Mouse (Mus musculus): Measurements from ENCODE around the gene Rimbp2. TPM values are rescaled to one million over a fixed set of nuclear protein-coding genes. Genes with fewer than 3 reads are reported as not detected.

The Rimbp2 gene
- polyA plus RNA-seq (2012; rRNA removed), result 0.94 and 1.1 TPM in 2 replicates

DNA sequence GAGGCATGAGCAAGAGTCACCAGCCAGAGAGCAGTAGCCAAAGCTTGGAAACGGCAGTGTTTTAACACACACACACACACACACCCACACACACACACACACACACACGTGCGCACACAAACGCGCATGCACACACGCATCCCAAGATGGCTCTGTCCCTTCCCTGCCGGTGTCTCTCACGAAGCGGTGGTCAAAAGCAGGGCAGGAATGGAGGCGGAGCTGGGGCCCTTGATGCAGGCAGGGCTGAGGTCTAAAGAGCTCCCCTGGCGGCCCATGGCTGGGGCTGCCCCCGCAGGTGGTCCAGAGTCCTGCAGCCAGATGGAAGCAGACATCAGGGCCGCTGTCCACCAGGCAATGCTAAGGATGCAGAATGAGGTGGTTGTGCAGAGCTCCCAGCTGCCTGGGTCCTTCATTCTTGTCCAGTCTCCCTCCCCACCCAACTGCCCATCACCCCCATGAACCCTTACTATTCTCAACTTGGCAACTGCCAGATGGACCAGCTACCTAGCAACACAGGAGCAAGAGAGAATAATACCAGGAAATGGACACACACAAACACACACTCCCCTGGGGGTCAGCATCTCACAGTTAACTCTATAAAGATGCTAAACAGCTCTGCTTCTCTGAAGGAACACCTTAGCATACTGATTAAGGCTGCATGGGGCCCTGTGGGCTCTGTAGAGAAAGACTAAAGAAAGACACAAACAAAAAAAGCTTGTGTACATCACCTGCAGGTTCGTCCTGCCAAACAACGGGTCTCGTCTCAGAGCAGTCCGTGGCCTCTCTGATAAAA, at the start of gene Rimbp2:
Rimbp2 (minus strand) TSS at position 209 of the 793 bp plus-strand sequence.
- WGBS, result 18% methylated on average over 15 of the region's 17 CpGs
- Histone ChIP-seq H3K4me3 (ENCODE audit: low read depth, low read length) (no peak within 1 kb of the TSS), H3K27ac (ENCODE audit: insufficient read depth, low read depth, low read length) (no peak within 1 kb of the TSS), H3K36me3 (ENCODE audit: control insufficient read depth, insufficient read depth, low read length) (no peaks in the 10 kb centered on the region), H3K4me1 (ENCODE audit: control insufficient read depth, insufficient read depth, insufficient read length, low read length) (no peaks in the 10 kb centered on the region), H3K27me3 (ENCODE audit: control insufficient read depth, insufficient read depth, low read length) (no peaks in the 10 kb centered on the region)
- TF ChIP-seq CTCF (IDR thresholded peaks at IDR 0.05; ENCODE audit: extremely low read depth, insufficient read length, insufficient replicate concordance, low read depth, low read length), result no peak
- TF ChIP-seq POLR2A (IDR thresholded peaks at IDR 0.05; ENCODE audit: low read depth, low read length), result no peak

DNA sequence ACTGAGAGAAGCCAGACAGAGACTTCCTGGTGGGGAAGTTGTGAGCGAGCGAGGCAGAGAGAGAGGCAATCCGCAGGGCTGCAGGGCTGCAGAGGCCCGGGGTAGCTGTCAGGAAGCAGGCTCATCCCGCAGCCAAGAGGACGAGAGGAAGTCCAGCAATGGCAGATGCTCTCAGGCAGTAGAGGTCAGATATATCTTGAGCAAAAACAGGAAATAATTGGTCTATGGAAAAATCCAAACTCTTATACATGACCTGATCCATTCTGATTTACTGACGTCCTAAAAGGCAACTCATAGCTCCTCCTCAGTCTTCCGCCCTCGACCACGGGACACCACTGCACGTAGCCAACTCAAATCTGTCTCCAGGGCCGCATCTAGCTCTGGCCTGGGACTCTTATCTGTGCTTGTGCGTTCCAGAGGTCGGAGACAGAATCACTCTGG, 49.3 kb upstream of the Rimbp2 start:
- Histone ChIP-seq H3K4me1 (ENCODE audit: control insufficient read depth, insufficient read depth, insufficient read length, low read length) (peaks cover 2% of the 10 kb centered on the region; the same call in 1 of the 2 replicates), H3K27ac (ENCODE audit: insufficient read depth, low read depth, low read length) (peak overlapping the region; percentile 56), H3K4me3 (ENCODE audit: low read depth, low read length) (no peak overlapping the region), H3K36me3 (ENCODE audit: control insufficient read depth, insufficient read depth, low read length) (no peaks in the 10 kb centered on the region), H3K27me3 (ENCODE audit: control insufficient read depth, insufficient read depth, low read length) (0 out of 2 replicates have a peak, but pooled peaks cover 2% of the 10 kb centered on the region)
- WGBS, result 47% methylated on average over 14 of the region's 14 CpGs
- no peak for TF ChIP-seq CTCF (IDR thresholded peaks at IDR 0.05; ENCODE audit: extremely low read depth, insufficient read length, insufficient replicate concordance, low read depth, low read length)
- no peak for TF ChIP-seq POLR2A (IDR thresholded peaks at IDR 0.05; ENCODE audit: low read depth, low read length)

DNA sequence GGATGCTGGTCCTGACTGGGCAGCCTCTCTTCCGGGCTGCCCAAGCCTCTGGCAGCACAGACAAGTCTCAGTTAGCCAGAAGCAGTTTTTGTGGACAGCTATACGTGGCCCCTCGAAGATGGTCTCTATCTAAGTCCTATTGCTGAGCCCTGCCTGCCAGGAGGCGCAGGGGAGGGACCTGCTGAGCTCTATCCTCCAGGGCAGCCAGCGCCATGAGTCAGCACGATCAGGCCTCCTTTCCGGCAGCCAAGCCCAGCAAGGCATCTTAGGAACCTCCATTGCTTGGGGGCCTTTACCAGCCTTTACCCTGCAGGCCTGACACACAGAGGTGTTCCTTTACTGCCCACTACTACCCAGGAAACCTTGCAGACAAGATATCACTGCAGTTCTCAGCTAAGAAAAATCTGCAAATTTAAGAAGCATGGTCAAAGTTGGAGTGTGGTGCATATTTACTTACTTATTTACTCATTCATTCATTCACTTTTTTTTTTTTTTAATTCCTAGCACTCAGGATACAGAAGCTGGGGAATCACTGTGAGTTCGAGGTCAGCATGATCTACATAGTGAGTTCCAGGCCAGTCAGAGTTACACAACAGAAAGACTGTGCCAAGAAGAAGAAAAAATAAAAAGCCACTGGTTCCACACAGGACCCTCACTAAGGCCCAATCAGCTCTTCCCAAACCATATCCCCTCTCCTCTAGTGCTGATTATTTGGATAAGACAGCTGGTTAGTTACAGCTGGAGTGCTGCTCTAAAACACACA, 47.6 kb upstream of the Rimbp2 start:
- Histone ChIP-seq H3K27ac (ENCODE audit: insufficient read depth, low read depth, low read length) (no peak overlapping the region), H3K4me3 (ENCODE audit: low read depth, low read length) (no peak overlapping the region), H3K27me3 (ENCODE audit: control insufficient read depth, insufficient read depth, low read length) (no peaks in the 10 kb centered on the region), H3K4me1 (ENCODE audit: control insufficient read depth, insufficient read depth, insufficient read length, low read length) (no peaks in the 10 kb centered on the region), H3K36me3 (ENCODE audit: control insufficient read depth, insufficient read depth, low read length) (no peaks in the 10 kb centered on the region)
- WGBS, result 55% methylated on average over 8 of the region's 8 CpGs
- TF ChIP-seq CTCF (IDR thresholded peaks at IDR 0.05; ENCODE audit: extremely low read depth, insufficient read length, insufficient replicate concordance, low read depth, low read length) (no peak), POLR2A (IDR thresholded peaks at IDR 0.05; ENCODE audit: low read depth, low read length) (no peak)

- TF ChIP-seq CTCF (IDR thresholded peaks at IDR 0.05; ENCODE audit: extremely low read depth, insufficient read length, insufficient replicate concordance, low read depth, low read length), result no peak
- TF ChIP-seq POLR2A (IDR thresholded peaks at IDR 0.05; ENCODE audit: low read depth, low read length), result no peak
- no peak overlapping the region for H3K27ac ChIP-seq (ENCODE audit: insufficient read depth, low read depth, low read length)
- 77% methylated on average over 19 of the region's 19 CpGs for WGBS
These were observed 34.1 kb upstream of the Rimbp2 start for GRCm38 (mm10) chr5:128987141-128987954.

GRCm38 (mm10) chr5:128985946-128986345, 32.7 kb upstream of the Rimbp2 start:
- no peak overlapping the region for H3K27ac ChIP-seq (ENCODE audit: insufficient read depth, low read depth, low read length)
- no peaks in the 10 kb centered on the region for H3K27me3 ChIP-seq (ENCODE audit: control insufficient read depth, insufficient read depth, low read length)
- WGBS, result 91% methylated on average over 13 of the region's 13 CpGs
- H3K36me3 ChIP-seq (ENCODE audit: control insufficient read depth, insufficient read depth, low read length), result no peaks in the 10 kb centered on the region
- H3K4me3 ChIP-seq (ENCODE audit: low read depth, low read length), result no peak overlapping the region
- no peak for TF ChIP-seq CTCF (IDR thresholded peaks at IDR 0.05; ENCODE audit: extremely low read depth, insufficient read length, insufficient replicate concordance, low read depth, low read length)
- TF ChIP-seq POLR2A (IDR thresholded peaks at IDR 0.05; ENCODE audit: low read depth, low read length), result no peak
- H3K4me1 ChIP-seq (ENCODE audit: control insufficient read depth, insufficient read depth, insufficient read length, low read length), result no peaks in the 10 kb centered on the region

More at GRCm38 (mm10) chr5:128987141-128987954, 34.1 kb upstream of the Rimbp2 start:
- no peak overlapping the region for H3K4me3 ChIP-seq (ENCODE audit: low read depth, low read length)
- no peaks in the 10 kb centered on the region for H3K4me1 ChIP-seq (ENCODE audit: control insufficient read depth, insufficient read depth, insufficient read length, low read length)
- H3K27me3 ChIP-seq (ENCODE audit: control insufficient read depth, insufficient read depth, low read length), result no peaks in the 10 kb centered on the region
- no peaks in the 10 kb centered on the region for H3K36me3 ChIP-seq (ENCODE audit: control insufficient read depth, insufficient read depth, low read length)

DNA sequence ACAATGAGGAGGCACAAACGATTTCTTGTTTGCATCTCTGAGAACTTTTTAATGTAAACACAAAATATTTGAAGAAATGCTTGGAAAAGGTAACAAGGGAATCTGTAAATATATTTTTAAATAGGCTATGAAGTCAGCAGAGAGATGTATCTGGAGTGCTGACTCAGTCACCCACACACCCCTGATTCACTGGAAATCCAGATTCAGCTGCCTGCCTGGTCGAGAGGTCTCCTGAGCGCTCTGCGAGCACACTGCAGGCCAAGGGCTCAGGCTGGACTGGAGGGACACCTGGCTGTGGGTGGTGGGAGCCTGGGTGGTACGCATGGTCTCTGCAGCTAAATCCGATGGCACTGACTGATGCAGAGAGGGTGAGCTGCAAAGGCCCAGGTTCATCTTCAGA, 31.2 kb upstream of the Rimbp2 start:
- TF ChIP-seq CTCF (IDR thresholded peaks at IDR 0.05; ENCODE audit: extremely low read depth, insufficient read length, insufficient replicate concordance, low read depth, low read length), result no peak
- TF ChIP-seq POLR2A (IDR thresholded peaks at IDR 0.05; ENCODE audit: low read depth, low read length), result no peak
- no peak overlapping the region for H3K4me3 ChIP-seq (ENCODE audit: low read depth, low read length)
- H3K27me3 ChIP-seq (ENCODE audit: control insufficient read depth, insufficient read depth, low read length), result no peaks in the 10 kb centered on the region
- H3K36me3 ChIP-seq (ENCODE audit: control insufficient read depth, insufficient read depth, low read length), result no peaks in the 10 kb centered on the region
- no peak overlapping the region for H3K27ac ChIP-seq (ENCODE audit: insufficient read depth, low read depth, low read length)
- H3K4me1 ChIP-seq (ENCODE audit: control insufficient read depth, insufficient read depth, insufficient read length, low read length), result no peaks in the 10 kb centered on the region
- WGBS, result 88% methylated on average over 6 of the region's 6 CpGs
